Mouse (Mus musculus): ENCODE data around the gene Gsn. TPM values are rescaled to one million over a fixed set of nuclear protein-coding genes. Genes with fewer than 3 reads are reported as not detected.

Gene Gsn
- polyA plus RNA-seq, 1 experiment from 2014 or later: 386 TPM

DNA sequence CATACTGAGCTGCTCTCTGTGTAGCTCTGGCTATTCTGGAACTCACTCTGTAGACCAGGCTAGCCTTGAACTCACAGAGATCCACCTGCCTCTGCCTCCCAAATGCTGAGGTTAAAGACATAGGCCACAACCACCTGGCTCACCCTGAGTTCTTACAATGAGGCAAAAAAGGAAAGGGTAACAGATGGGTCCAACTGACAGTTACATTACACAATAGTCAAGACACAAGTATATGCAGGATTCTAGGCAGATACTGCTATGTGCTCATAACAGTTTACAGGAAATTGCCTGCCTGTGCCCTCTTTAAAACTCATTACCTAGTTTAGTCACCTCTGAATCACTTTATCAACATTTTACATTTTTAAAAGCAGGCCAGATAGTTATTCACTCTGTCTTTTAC is 77.5 kb downstream of the Gsn start:
- H3K9ac ChIP-seq (ENCODE audit: low read length): no peak overlapping the region
- peaks cover 25% of the 10 kb centered on the region for H3K4me1 ChIP-seq (ENCODE audit: control insufficient read depth, insufficient read depth, low read length)
- ATAC-seq (ENCODE audit: insufficient read depth, low FRiP score): no peak
- no peak overlapping the region for H3K4me3 ChIP-seq (replicated peaks; ENCODE audit: low read length)
- H3K36me3 ChIP-seq (ENCODE audit: control insufficient read depth, insufficient read depth, low read length): no peaks in the 10 kb centered on the region
- no peak overlapping the region for H3K4me2 ChIP-seq (ENCODE audit: low read depth, low read length)
- H3K27ac ChIP-seq (ENCODE audit: low read length): no peak overlapping the region
- no peaks in the 10 kb centered on the region for H3K27me3 ChIP-seq (ENCODE audit: control insufficient read depth, insufficient read depth, low read length)
- H3K9me3 ChIP-seq (replicated peaks; ENCODE audit: control insufficient read depth, low read length): no peaks in the 10 kb centered on the region

DNA sequence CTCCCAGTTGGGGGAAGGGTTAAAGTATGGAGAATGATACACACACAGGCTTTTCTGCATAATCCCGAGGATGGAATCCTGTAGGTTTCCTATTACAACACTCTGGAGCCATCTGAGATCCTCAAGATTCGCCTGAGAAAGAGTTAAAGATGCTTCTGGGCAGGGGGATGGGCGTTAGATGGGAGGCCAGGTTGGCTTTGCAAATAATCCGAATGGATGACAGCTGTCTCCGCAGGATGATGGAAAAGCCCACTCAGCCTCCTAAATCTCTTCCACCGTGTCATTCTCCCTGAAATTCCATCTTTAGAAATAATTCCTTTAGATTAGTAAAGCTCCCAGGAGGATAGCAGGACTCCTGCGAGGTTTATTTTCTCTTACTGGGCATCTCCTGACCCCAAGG is 79.4 kb downstream of the Gsn start:
- ATAC-seq (ENCODE audit: insufficient read depth, low FRiP score): no peak
- peak overlapping the region; percentile 94 for H3K27ac ChIP-seq (ENCODE audit: low read length)
- H3K36me3 ChIP-seq (ENCODE audit: control insufficient read depth, insufficient read depth, low read length): no peaks in the 10 kb centered on the region
- peak overlapping the region; percentile 96 for H3K4me2 ChIP-seq (ENCODE audit: low read depth, low read length)
- H3K27me3 ChIP-seq (ENCODE audit: control insufficient read depth, insufficient read depth, low read length): no peaks in the 10 kb centered on the region
- H3K4me1 ChIP-seq (ENCODE audit: control insufficient read depth, insufficient read depth, low read length): peaks cover 27% of the 10 kb centered on the region
- peak overlapping the region; percentile 93 for H3K9ac ChIP-seq (ENCODE audit: low read length)
- no peaks in the 10 kb centered on the region for H3K9me3 ChIP-seq (replicated peaks; ENCODE audit: control insufficient read depth, low read length)
- WGBS: 11% methylated on average over 7 of the region's 7 CpGs
- H3K4me3 ChIP-seq (replicated peaks; ENCODE audit: low read length): peak overlapping the region; percentile 84

DNA sequence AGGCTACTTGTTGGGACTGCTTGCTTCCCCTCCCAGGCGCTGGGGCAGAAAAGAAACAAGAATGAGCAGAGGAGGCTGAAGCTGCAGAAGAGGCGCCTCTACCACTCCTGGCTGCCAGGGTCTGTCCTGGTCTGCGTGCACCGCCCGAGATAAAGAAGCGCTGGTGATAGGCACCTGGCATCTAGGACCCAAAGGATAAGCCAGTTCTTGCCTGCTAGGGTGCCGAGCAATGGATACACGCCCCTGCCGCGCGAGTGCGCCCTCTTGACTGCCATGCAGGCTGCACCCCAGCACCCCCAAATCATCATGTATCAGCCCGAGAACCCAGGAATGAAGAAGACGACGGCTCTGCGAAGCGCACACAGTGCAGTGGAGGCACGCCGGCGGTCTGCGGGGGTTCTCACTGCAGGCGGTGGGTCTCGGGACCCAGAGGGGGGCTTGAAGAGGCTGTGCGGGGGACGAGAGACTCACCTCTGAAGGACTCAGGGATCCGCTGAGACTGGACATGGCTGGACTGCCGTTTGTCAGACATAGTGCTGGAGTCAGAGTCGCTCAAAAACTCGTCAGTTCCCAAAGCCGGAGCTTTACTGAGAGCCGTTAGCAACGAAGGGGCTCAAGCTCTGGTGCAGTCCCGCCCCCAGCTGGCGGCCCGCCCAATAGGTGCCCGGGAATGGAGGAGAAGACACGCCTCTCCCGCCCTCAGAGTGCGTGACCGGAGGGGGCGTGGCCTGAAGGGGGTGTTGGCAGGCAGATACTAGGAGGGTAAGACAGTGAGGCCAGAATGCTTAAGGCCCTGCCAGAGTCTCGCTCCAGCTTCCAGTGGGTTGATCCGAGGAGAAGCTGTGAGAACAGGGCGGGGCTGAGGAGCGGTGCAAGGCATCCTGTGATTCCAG is 80.5 kb downstream of the Gsn start, which contains the start of gene Stom:
Gene Stom, minus strand, starts transcription at position 589 of the 893 bp plus-strand sequence.
- no peaks in the 10 kb centered on the region for H3K27me3 ChIP-seq (ENCODE audit: control insufficient read depth, insufficient read depth, low read length)
- WGBS: under 1% methylated on average over 45 of the region's 45 CpGs
- H3K27ac ChIP-seq (ENCODE audit: low read length): peak within 1 kb of the TSS; percentile 94
- ATAC-seq (ENCODE audit: insufficient read depth, low FRiP score): peak; percentile 97
- H3K4me2 ChIP-seq (ENCODE audit: low read depth, low read length): peak within 1 kb of the TSS; percentile 96
- H3K4me3 ChIP-seq (replicated peaks; ENCODE audit: low read length): peak within 1 kb of the TSS; percentile 84
- H3K36me3 ChIP-seq (ENCODE audit: control insufficient read depth, insufficient read depth, low read length): no peaks in the 10 kb centered on the region
- peak within 1 kb of the TSS; percentile 93 for H3K9ac ChIP-seq (ENCODE audit: low read length)
- peaks cover 27% of the 10 kb centered on the region for H3K4me1 ChIP-seq (ENCODE audit: control insufficient read depth, insufficient read depth, low read length)
- no peaks in the 10 kb centered on the region for H3K9me3 ChIP-seq (replicated peaks; ENCODE audit: control insufficient read depth, low read length)

DNA sequence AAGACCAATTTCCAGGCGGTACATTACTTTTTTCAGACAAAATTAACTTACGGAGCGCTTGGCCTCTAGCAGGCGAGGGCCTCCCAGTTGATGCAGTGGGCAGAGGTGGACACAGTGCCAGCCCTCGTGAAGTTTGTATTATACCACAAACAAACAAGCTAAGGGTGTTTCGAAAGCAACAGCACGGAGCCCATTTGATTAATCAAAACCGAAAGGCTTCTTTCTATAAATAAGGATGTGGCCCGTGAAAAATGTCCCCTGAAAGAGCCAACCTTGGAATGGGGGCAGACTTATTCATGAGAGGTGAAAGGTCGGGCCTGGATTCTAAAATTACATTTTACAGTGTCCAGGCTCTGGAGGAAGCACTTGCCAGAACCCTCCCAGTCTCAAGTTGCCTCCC is 81.2 kb downstream of the Gsn start:
- Histone ChIP-seq H3K4me2 (ENCODE audit: low read depth, low read length) (peak overlapping the region; percentile 96), H3K4me1 (ENCODE audit: control insufficient read depth, insufficient read depth, low read length) (peaks cover 27% of the 10 kb centered on the region), H3K27ac (ENCODE audit: low read length) (peak overlapping the region; percentile 94), H3K36me3 (ENCODE audit: control insufficient read depth, insufficient read depth, low read length) (no peaks in the 10 kb centered on the region), H3K4me3 (replicated peaks; ENCODE audit: low read length) (peak overlapping the region; percentile 84), H3K9ac (ENCODE audit: low read length) (peak overlapping the region; percentile 93), H3K9me3 (replicated peaks; ENCODE audit: control insufficient read depth, low read length) (no peaks in the 10 kb centered on the region), H3K27me3 (ENCODE audit: control insufficient read depth, insufficient read depth, low read length) (no peaks in the 10 kb centered on the region)
- WGBS: 46% methylated on average over 10 of the region's 10 CpGs
- ATAC-seq (ENCODE audit: insufficient read depth, low FRiP score): no peak

DNA sequence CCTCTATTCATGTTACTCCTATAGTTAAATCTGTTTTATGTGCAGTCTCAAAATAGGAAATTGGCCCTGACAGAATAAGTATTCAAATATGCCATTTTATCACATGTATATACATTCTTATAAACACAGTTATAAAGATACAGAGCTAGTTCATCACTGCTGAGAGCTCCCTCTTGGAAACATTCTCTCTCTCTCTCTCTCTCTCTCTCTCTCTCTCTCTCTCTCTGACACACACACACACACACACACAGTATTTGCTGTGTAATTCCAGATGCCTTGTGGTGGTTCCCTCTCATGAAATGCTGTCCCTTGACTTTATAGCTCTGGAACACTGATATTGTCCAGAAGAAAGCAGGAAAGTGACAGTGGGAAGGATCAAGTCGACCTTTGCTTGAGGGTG is 81.9 kb downstream of the Gsn start:
- Histone ChIP-seq H3K27ac (ENCODE audit: low read length) (peak overlapping the region; percentile 65; the same call in 1 of the 2 replicates), H3K36me3 (ENCODE audit: control insufficient read depth, insufficient read depth, low read length) (no peaks in the 10 kb centered on the region), H3K4me2 (ENCODE audit: low read depth, low read length) (no peak overlapping the region), H3K4me3 (replicated peaks; ENCODE audit: low read length) (no peak overlapping the region), H3K9ac (ENCODE audit: low read length) (no peak overlapping the region), H3K27me3 (ENCODE audit: control insufficient read depth, insufficient read depth, low read length) (no peaks in the 10 kb centered on the region), H3K9me3 (replicated peaks; ENCODE audit: control insufficient read depth, low read length) (no peaks in the 10 kb centered on the region), H3K4me1 (ENCODE audit: control insufficient read depth, insufficient read depth, low read length) (peaks cover 27% of the 10 kb centered on the region)
- 56% methylated on average over 1 of the region's 1 CpGs for WGBS
- no peak for ATAC-seq (ENCODE audit: insufficient read depth, low FRiP score)

DNA sequence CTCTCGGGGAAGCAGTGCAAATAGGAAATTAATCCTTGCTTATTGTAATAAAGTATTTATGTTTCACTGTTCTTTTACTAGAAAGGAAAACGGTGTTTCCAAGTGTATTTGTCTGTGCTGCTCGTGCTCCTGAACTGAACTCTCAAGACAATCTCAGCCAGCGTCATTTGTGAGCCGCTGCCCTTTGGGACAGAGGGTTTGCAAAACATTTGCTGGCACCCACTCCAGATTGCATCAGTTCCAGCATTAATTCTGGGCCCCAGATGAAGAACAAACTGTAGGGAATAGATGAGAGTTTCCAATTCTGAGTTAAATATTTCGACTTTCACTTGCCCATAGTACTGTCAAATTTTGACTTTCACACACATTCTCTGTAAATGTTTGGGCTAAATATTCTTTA is 82.5 kb downstream of the Gsn start:
- 46% methylated on average over 6 of the region's 6 CpGs for WGBS
- no peak for ATAC-seq (ENCODE audit: insufficient read depth, low FRiP score)

DNA sequence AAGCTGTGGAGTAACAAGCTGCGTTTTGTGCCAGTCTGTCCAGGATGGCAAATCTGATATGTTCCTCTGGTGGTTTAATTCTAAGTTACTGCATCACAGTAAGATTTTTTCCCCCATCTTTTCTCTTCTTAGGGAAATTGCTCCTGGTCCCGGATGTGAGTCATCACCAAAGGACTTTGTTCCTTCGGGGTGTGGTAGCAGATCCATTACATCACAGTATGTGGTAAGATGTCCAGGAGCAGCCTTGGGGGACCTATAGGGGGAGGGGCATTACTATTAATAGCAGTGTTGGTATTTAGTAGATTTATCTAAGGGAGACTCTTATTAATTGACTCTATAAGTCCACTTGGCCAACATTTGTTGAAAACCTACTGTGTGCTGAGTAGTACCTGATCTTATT is 86.4 kb downstream of the Gsn start:
- ATAC-seq (ENCODE audit: insufficient read depth, low FRiP score): peak; percentile 33; the same call in 1 of the 2 replicates
- Histone ChIP-seq H3K4me3 (replicated peaks; ENCODE audit: low read length) (no peak overlapping the region), H3K9ac (ENCODE audit: low read length) (no peak overlapping the region), H3K9me3 (replicated peaks; ENCODE audit: control insufficient read depth, low read length) (no peaks in the 10 kb centered on the region), H3K27me3 (ENCODE audit: control insufficient read depth, insufficient read depth, low read length) (no peaks in the 10 kb centered on the region), H3K4me2 (ENCODE audit: low read depth, low read length) (no peak overlapping the region), H3K4me1 (ENCODE audit: control insufficient read depth, insufficient read depth, low read length) (peaks cover 9% of the 10 kb centered on the region), H3K27ac (ENCODE audit: low read length) (no peak overlapping the region), H3K36me3 (ENCODE audit: control insufficient read depth, insufficient read depth, low read length) (no peaks in the 10 kb centered on the region)
- 73% methylated on average over 3 of the region's 3 CpGs for WGBS

More for the DNA sequence above, 82.5 kb downstream of the Gsn start:
- Histone ChIP-seq H3K4me3 (replicated peaks; ENCODE audit: low read length) (no peak overlapping the region), H3K36me3 (ENCODE audit: control insufficient read depth, insufficient read depth, low read length) (no peaks in the 10 kb centered on the region), H3K27ac (ENCODE audit: low read length) (peak overlapping the region; percentile 65), H3K4me2 (ENCODE audit: low read depth, low read length) (no peak overlapping the region), H3K9ac (ENCODE audit: low read length) (no peak overlapping the region), H3K9me3 (replicated peaks; ENCODE audit: control insufficient read depth, low read length) (no peaks in the 10 kb centered on the region), H3K4me1 (ENCODE audit: control insufficient read depth, insufficient read depth, low read length) (peaks cover 27% of the 10 kb centered on the region), H3K27me3 (ENCODE audit: control insufficient read depth, insufficient read depth, low read length) (no peaks in the 10 kb centered on the region)

DNA sequence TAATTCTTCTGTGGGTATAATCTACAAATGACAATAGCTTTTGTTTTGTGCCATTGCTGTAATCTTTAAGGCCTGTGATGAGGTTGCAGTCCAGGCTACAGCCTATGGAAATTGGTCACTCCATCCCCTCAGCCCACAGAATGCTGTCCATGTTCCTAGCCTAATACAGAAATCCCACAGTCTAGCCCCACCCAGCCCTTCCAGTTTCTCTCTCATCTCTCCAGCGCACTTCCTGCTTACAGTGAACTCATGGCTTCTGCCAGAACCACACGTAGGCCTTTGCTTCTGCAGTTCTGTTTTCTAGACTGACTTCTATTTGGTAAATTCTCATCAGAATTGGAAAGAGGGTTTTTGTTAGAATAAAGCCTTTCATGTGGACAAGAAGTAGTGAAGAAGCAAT is 89.8 kb downstream of the Gsn start:
- H3K4me3 ChIP-seq (replicated peaks; ENCODE audit: low read length): no peak overlapping the region
- no peaks in the 10 kb centered on the region for H3K9me3 ChIP-seq (replicated peaks; ENCODE audit: control insufficient read depth, low read length)
- WGBS: 49% methylated on average over 2 of the region's 2 CpGs
- no peaks in the 10 kb centered on the region for H3K36me3 ChIP-seq (ENCODE audit: control insufficient read depth, insufficient read depth, low read length)
- no peak overlapping the region for H3K4me2 ChIP-seq (ENCODE audit: low read depth, low read length)
- no peaks in the 10 kb centered on the region for H3K27me3 ChIP-seq (ENCODE audit: control insufficient read depth, insufficient read depth, low read length)
- H3K4me1 ChIP-seq (ENCODE audit: control insufficient read depth, insufficient read depth, low read length): peaks cover 4% of the 10 kb centered on the region; the same call in 1 of the 2 replicates
- no peak overlapping the region for H3K27ac ChIP-seq (ENCODE audit: low read length)
- H3K9ac ChIP-seq (ENCODE audit: low read length): no peak overlapping the region
- no peak for ATAC-seq (ENCODE audit: insufficient read depth, low FRiP score)

DNA sequence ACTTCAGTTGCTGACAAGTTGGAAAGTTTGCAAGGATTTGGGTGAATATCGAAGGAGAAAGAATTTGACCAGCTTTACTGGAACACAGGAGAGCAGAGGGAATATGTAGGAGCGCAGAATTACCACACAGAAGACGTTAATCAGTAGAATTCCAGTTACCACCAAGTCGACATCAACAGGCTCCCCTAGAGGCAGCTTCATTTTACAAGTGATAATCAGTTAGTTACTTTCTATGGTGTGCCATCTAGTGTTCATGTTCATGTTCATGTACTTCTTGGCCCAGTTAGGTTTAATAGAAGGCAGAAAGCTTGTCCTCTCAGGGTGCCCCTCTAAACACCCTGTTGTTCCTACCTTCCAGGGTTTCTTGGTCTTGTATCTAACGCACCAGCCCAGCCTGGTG is 93.0 kb downstream of the Gsn start:
- peak; percentile 76 for ATAC-seq (ENCODE audit: insufficient read depth, low FRiP score)
- WGBS: 37% methylated on average over 5 of the region's 5 CpGs
- H3K4me3 ChIP-seq (replicated peaks; ENCODE audit: low read length): no peak overlapping the region
- peaks cover 4% of the 10 kb centered on the region; the same call in 1 of the 2 replicates for H3K4me1 ChIP-seq (ENCODE audit: control insufficient read depth, insufficient read depth, low read length)
- no peaks in the 10 kb centered on the region for H3K36me3 ChIP-seq (ENCODE audit: control insufficient read depth, insufficient read depth, low read length)
- H3K27me3 ChIP-seq (ENCODE audit: control insufficient read depth, insufficient read depth, low read length): no peaks in the 10 kb centered on the region
- H3K4me2 ChIP-seq (ENCODE audit: low read depth, low read length): no peak overlapping the region
- H3K9ac ChIP-seq (ENCODE audit: low read length): no peak overlapping the region
- no peak overlapping the region for H3K27ac ChIP-seq (ENCODE audit: low read length)
- no peaks in the 10 kb centered on the region for H3K9me3 ChIP-seq (replicated peaks; ENCODE audit: control insufficient read depth, low read length)

Data from stomach, embryonic 16.5 days (tissue).